In the genomic region with DNA sequence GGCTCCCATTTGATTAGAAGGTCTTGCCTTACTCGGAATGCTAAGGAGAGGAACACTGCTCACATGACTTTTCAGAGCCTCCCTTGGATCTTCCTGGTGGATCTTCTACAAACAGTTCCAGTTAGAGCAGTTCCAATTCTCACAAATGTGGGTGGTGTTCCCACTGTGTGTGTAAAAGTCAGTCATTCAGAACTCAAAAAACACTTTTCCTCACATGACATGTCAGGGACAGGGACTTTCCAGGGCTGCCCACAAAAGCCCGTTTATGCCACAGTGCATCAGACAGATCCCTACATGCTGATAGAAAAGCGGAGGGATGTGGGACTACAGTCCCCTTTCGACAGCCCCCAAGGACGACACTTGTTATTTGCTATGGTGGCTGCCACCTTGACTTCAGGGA, we compare ENCODE assay signal across 22 mouse cellular contexts.
DNase-seq lines count a peak whose midpoint lies in the region; ATAC-seq lines count a peak whose summit lies in the region.
"Had no signal": no experiment of that assay in that cellular context is flagged by ENCODE, and none has a peak within 500 bp of the region (broad histone marks: within the 10 kb centered on the region; RNA-seq: fewer than 3 reads in every experiment).

No protein-coding gene starts in this region.

- H3K27ac ChIP-seq in midbrain, embryonic 10.5 days (replicated peaks): 0 out of 2 replicates have a peak overlapping the region, but pooled peaks have one; percentile 80
- no peak overlapping the region for H3K27ac ChIP-seq in midbrain, embryonic 14.5 days (replicated peaks; ENCODE audit: low read depth, low read length)
- no peak overlapping the region for H3K27ac ChIP-seq in limb, embryonic 10.5 days

- 81% methylated on average over 5 of the region's 5 CpGs for WGBS in midbrain, embryonic 10.5 days
- WGBS in midbrain, embryonic 14.5 days: 79% methylated on average over 5 of the region's 5 CpGs
- WGBS in limb, embryonic 10.5 days: 87% methylated on average over 5 of the region's 5 CpGs

- H3K36me3 ChIP-seq in midbrain, embryonic 10.5 days: no peaks in the 10 kb centered on the region
- H3K36me3 ChIP-seq in midbrain, embryonic 14.5 days (ENCODE audit: control insufficient read depth, insufficient read depth, low read length): no peaks in the 10 kb centered on the region
- no peaks in the 10 kb centered on the region for H3K36me3 ChIP-seq in limb, embryonic 10.5 days
- H3K36me3 ChIP-seq: embryonic facial prominence, embryonic 10.5 days; embryonic facial prominence, embryonic 12.5 days; forebrain, embryonic 15.5 days; G1E had no signal

- H3K4me1 ChIP-seq in midbrain, embryonic 10.5 days: peaks cover 35% of the 10 kb centered on the region
- peaks cover 10% of the 10 kb centered on the region for H3K4me1 ChIP-seq in midbrain, embryonic 14.5 days (ENCODE audit: control insufficient read depth, insufficient read depth, low read length)
- peaks cover 43% of the 10 kb centered on the region for H3K4me1 ChIP-seq in limb, embryonic 10.5 days
- H3K4me1 ChIP-seq: embryonic facial prominence, embryonic 12.5 days had no signal

- ATAC-seq in frontal cortex, adult (ENCODE audit: low TSS enrichment): 0 out of 2 replicates have a peak, but pooled peaks have one; percentile 20
- no peak for ATAC-seq in midbrain, embryonic 14.5 days (ENCODE audit: low FRiP score, low TSS enrichment)
- ATAC-seq: activated CD4-positive, CD25-positive, alpha-beta regulatory T cell, adult 4 months; forebrain, embryonic 13.5 days; forebrain, embryonic 15.5 days; forebrain, postnatal 0 days; Patski had no signal

- no peak overlapping the region for H3K4me2 ChIP-seq in midbrain, embryonic 14.5 days (ENCODE audit: low read length)
- H3K4me2 ChIP-seq: embryonic facial prominence, embryonic 12.5 days; forebrain, embryonic 13.5 days; forebrain, embryonic 15.5 days had no signal

- H3K9ac ChIP-seq in midbrain, embryonic 14.5 days (replicated peaks; ENCODE audit: low read length): no peak overlapping the region
- H3K9ac ChIP-seq: embryonic facial prominence, embryonic 12.5 days; forebrain, embryonic 13.5 days; forebrain, embryonic 15.5 days; forebrain, postnatal 0 days had no signal

- no peak for DNase-seq in frontal cortex, postnatal 14 days (ENCODE audit: low spot score in 2 of 2)
- no peak for DNase-seq in midbrain, embryonic 10.5 days (ENCODE audit: low spot score)
- DNase-seq in midbrain, embryonic 14.5 days: no peak
- DNase-seq in limb, embryonic 10.5 days (ENCODE audit: low spot score): peak; percentile 10
- DNase-seq in lung, adult 18-20 months: no peak
- DNase-seq: adrenal gland, adult 8-10 months; adrenal gland, postnatal 14 days; adrenal gland, postnatal 36 days; cerebellum, adult 11-12 months; cerebellum, adult 2 months; cerebellum, adult 9-10 months; cerebellum, postnatal 10 days; cerebellum, postnatal 25 days; forebrain, postnatal 0 days had no signal

- H3K9me3 ChIP-seq in midbrain, embryonic 10.5 days (replicated peaks): no peaks in the 10 kb centered on the region
- H3K9me3 ChIP-seq in midbrain, embryonic 14.5 days (ENCODE audit: control insufficient read depth, low read length): no peaks in the 10 kb centered on the region
- H3K9me3 ChIP-seq in limb, embryonic 10.5 days (replicated peaks): no peaks in the 10 kb centered on the region
- H3K9me3 ChIP-seq: embryonic facial prominence, embryonic 10.5 days; embryonic facial prominence, embryonic 12.5 days; forebrain, embryonic 13.5 days; forebrain, embryonic 15.5 days had no signal

- H3K4me3 ChIP-seq in midbrain, embryonic 10.5 days: no peak overlapping the region
- no peak overlapping the region for H3K4me3 ChIP-seq in midbrain, embryonic 14.5 days (replicated peaks; ENCODE audit: low read depth, low read length)
- H3K4me3 ChIP-seq in limb, embryonic 10.5 days: no peak overlapping the region
- H3K4me3 ChIP-seq: embryonic facial prominence, embryonic 10.5 days; embryonic facial prominence, embryonic 12.5 days; forebrain, embryonic 13.5 days; forebrain, embryonic 15.5 days had no signal

- H3K27me3 ChIP-seq in midbrain, embryonic 10.5 days (ENCODE audit: low read depth, poor library complexity, severe bottlenecking): peaks cover 79% of the 10 kb centered on the region
- no peaks in the 10 kb centered on the region for H3K27me3 ChIP-seq in midbrain, embryonic 14.5 days (ENCODE audit: control insufficient read depth, insufficient read depth, low read length)
- peaks cover 27% of the 10 kb centered on the region for H3K27me3 ChIP-seq in limb, embryonic 10.5 days (ENCODE audit: low read depth, poor library complexity, severe bottlenecking)
- H3K27me3 ChIP-seq: embryonic facial prominence, embryonic 12.5 days; forebrain, embryonic 13.5 days; forebrain, embryonic 15.5 days; Patski had no signal
